11 mouse cellular contexts compared by ENCODE assay signal in genomic region chr5:120749688-120750087, GRCm38 (mm10). TPM values are rescaled to one million over a fixed set of nuclear protein-coding genes. Genes with fewer than 3 reads are reported as not detected.
DNase-seq lines count a peak whose midpoint lies in the region; ATAC-seq and TF ChIP-seq lines count a peak whose summit lies in the region.
"Had no signal": no experiment of that assay in that cellular context is flagged by ENCODE, and none has a peak within 500 bp of the region (broad histone marks: within the 10 kb centered on the region; RNA-seq: fewer than 3 reads in every experiment).

Gene Oas2 (minus strand): TSS chr5:120749853.

- no peak within 1 kb of the TSS for H3K9ac ChIP-seq in kidney, postnatal 0 days (ENCODE audit: low read depth, low read length)
- no peak within 1 kb of the TSS for H3K9ac ChIP-seq in forebrain, embryonic 16.5 days (replicated peaks; ENCODE audit: low read depth, low read length)
- no peak within 1 kb of the TSS for H3K9ac ChIP-seq in midbrain, embryonic 13.5 days (replicated peaks)
- H3K9ac ChIP-seq: hindbrain, embryonic 12.5 days; liver, embryonic 14.5 days had no signal

- H3K27ac ChIP-seq in kidney, postnatal 0 days, result no peak within 1 kb of the TSS
- no peak within 1 kb of the TSS for H3K27ac ChIP-seq in forebrain, embryonic 16.5 days (ENCODE audit: low read length)
- no peak within 1 kb of the TSS for H3K27ac ChIP-seq in midbrain, embryonic 13.5 days
- H3K27ac ChIP-seq: hindbrain, embryonic 12.5 days; liver, embryonic 14.5 days had no signal

- no peaks in the 10 kb centered on the region for H3K4me1 ChIP-seq in kidney, postnatal 0 days (replicated peaks; ENCODE audit: insufficient read depth, low read length)
- H3K4me1 ChIP-seq in E14TG2a.4 (replicated peaks; ENCODE audit: low read depth, low read length), result peaks cover 47% of the 10 kb centered on the region
- peaks cover 4% of the 10 kb centered on the region for H3K4me1 ChIP-seq in forebrain, embryonic 16.5 days (replicated peaks; ENCODE audit: control insufficient read depth, insufficient read depth, low read length)
- no peaks in the 10 kb centered on the region for H3K4me1 ChIP-seq in midbrain, embryonic 13.5 days (replicated peaks)
- H3K4me1 ChIP-seq: hindbrain, embryonic 12.5 days had no signal

- no peak for ATAC-seq in kidney, postnatal 0 days (replicated peaks; ENCODE audit: low FRiP score, low read depth)
- ATAC-seq in forebrain, embryonic 16.5 days, result no peak
- ATAC-seq in midbrain, embryonic 13.5 days, result no peak
- ATAC-seq: midbrain, embryonic 16.5 days had no signal

- H3K4me3 ChIP-seq in kidney, postnatal 0 days (replicated peaks; ENCODE audit: low read depth, low read length), result no peak within 1 kb of the TSS
- H3K4me3 ChIP-seq in E14TG2a.4 (replicated peaks; ENCODE audit: low read length), result peak within 1 kb of the TSS; percentile 39; the same call in 1 of the 2 replicates
- no peak within 1 kb of the TSS for H3K4me3 ChIP-seq in forebrain, embryonic 16.5 days (replicated peaks; ENCODE audit: low read length)
- H3K4me3 ChIP-seq in midbrain, embryonic 13.5 days (replicated peaks), result no peak within 1 kb of the TSS
- H3K4me3 ChIP-seq: hindbrain, embryonic 12.5 days had no signal

- no peak for TF ChIP-seq CTCF in kidney, postnatal 0 days (IDR thresholded peaks at IDR 0.05; ENCODE audit: low read depth)
- TF ChIP-seq CTCF in E14TG2a.4 (conservative IDR thresholded peaks at IDR 0.05; ENCODE audit: low read length), result no peak

- no peaks in the 10 kb centered on the region for H3K9me3 ChIP-seq in kidney, postnatal 0 days (replicated peaks; ENCODE audit: low read length)
- H3K9me3 ChIP-seq in E14TG2a.4 (ENCODE audit: low read length), result no peaks in the 10 kb centered on the region
- no peaks in the 10 kb centered on the region for H3K9me3 ChIP-seq in forebrain, embryonic 16.5 days (ENCODE audit: control insufficient read depth, low read length)
- no peaks in the 10 kb centered on the region for H3K9me3 ChIP-seq in midbrain, embryonic 13.5 days
- H3K9me3 ChIP-seq: hindbrain, embryonic 12.5 days had no signal

- peak; percentile 40 for DNase-seq in kidney, postnatal 0 days (ENCODE audit: low spot score)
- DNase-seq in kidney, postnatal 10 days, result no peak
- peak; percentile 22 for DNase-seq in adipocyte (ENCODE audit: low spot score)
- peak; percentile 50 for DNase-seq in naive thymus-derived CD4-positive, alpha-beta T cell, adult 2 months (ENCODE audit: low read depth)
- DNase-seq: cerebellum, adult 9-11 months had no signal

- WGBS in kidney, postnatal 0 days, result 33% methylated on average over 5 of the region's 5 CpGs
- 62% methylated on average over 5 of the region's 5 CpGs for WGBS in forebrain, embryonic 16.5 days
- WGBS in midbrain, embryonic 13.5 days, result 76% methylated on average over 5 of the region's 5 CpGs

- no peaks in the 10 kb centered on the region for H3K36me3 ChIP-seq in kidney, postnatal 0 days (ENCODE audit: insufficient read depth, low read length)
- H3K36me3 ChIP-seq in E14TG2a.4 (ENCODE audit: insufficient read depth, low read length), result no peaks in the 10 kb centered on the region
- H3K36me3 ChIP-seq in forebrain, embryonic 16.5 days (ENCODE audit: control insufficient read depth, insufficient read depth), result no peaks in the 10 kb centered on the region
- no peaks in the 10 kb centered on the region for H3K36me3 ChIP-seq in midbrain, embryonic 13.5 days
- H3K36me3 ChIP-seq: hindbrain, embryonic 12.5 days had no signal

- H3K4me2 ChIP-seq in kidney, postnatal 0 days (ENCODE audit: low read length), result no peak within 1 kb of the TSS
- H3K4me2 ChIP-seq in forebrain, embryonic 16.5 days (ENCODE audit: low read length), result no peak within 1 kb of the TSS
- no peak within 1 kb of the TSS for H3K4me2 ChIP-seq in midbrain, embryonic 13.5 days (replicated peaks)
- H3K4me2 ChIP-seq: hindbrain, embryonic 12.5 days had no signal

- H3K27me3 ChIP-seq in kidney, postnatal 0 days (ENCODE audit: insufficient read depth, low read length), result no peaks in the 10 kb centered on the region
- no peaks in the 10 kb centered on the region for H3K27me3 ChIP-seq in E14TG2a.4 (ENCODE audit: insufficient read depth, low read length)
- H3K27me3 ChIP-seq in forebrain, embryonic 16.5 days (replicated peaks; ENCODE audit: control insufficient read depth, insufficient read depth, low read length), result no peaks in the 10 kb centered on the region
- H3K27me3 ChIP-seq in midbrain, embryonic 13.5 days, result no peaks in the 10 kb centered on the region
- H3K27me3 ChIP-seq: hindbrain, embryonic 12.5 days had no signal

RNA-seq across cellular contexts. Expression of gene Oas2, which starts in this region (rescaled TPM):
- polyA plus RNA-seq in kidney, postnatal 0 days (2015; fragmentation: Nextera tagmentation; extraction: Ambion mirVana), result 0.64 and 0.87 TPM in 2 replicates
- 0.27 TPM in 1 of 2 replicates, not detected in the other for polyA plus RNA-seq in forebrain, embryonic 16.5 days (2015; fragmentation: Nextera tagmentation; extraction: Ambion mirVana)
- polyA plus RNA-seq in midbrain, embryonic 13.5 days (2015; fragmentation: Nextera tagmentation; extraction: Ambion mirVana), result 0.07 and 0.17 TPM in 2 replicates

Comparison
In these comparisons a context has a peak if more than half of its experiments do, and no peak if none do; other contexts are left out.
1. Peak in DNase-seq in kidney, postnatal 0 days; RNA of the gene not detected or under 1 TPM.